Mouse (Mus musculus): ENCODE measurements around the gene Prss30.

DNA sequence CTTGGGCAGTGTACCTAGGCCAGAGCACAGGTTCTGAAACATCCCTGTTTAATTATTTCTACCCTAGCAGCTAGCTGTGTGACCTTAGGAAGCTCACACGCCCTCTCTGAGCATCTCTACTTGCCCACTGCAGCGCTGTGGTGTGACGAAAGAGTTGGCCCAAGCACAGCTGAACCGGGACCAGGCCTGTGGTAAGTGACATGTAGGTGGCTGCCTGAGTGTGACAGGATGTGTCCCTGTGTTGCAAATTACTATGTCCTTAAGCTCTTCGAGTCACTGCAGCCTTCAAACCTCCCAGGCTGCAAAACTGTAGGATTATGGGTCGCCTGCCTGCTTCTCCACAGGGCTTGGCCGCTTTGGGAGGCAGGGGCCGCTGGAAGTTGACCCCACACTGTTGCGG lies 9.1 kb downstream of the Prss30 start:
- TF ChIP-seq CTCF (IDR thresholded peaks at IDR 0.05; ENCODE audit: control insufficient read depth, insufficient read depth, low read length) (no peak), POLR2A (IDR thresholded peaks at IDR 0.05; ENCODE audit: borderline replicate concordance, control insufficient read depth, low read depth, low read length) (no peak)
